Mouse (Mus musculus): ENCODE results near the gene Selplg. TPM values are rescaled to one million over a fixed set of nuclear protein-coding genes. Genes with fewer than 3 reads are reported as not detected.
"Not testable (repeated sequence)": the region's sequence is repeated elsewhere in the genome, so short reads cannot be mapped to it uniquely, and the experiment has no call there.

The Selplg gene
- polyA plus RNA-seq, 1 experiment from 2014 or later: 29.8 TPM

DNA sequence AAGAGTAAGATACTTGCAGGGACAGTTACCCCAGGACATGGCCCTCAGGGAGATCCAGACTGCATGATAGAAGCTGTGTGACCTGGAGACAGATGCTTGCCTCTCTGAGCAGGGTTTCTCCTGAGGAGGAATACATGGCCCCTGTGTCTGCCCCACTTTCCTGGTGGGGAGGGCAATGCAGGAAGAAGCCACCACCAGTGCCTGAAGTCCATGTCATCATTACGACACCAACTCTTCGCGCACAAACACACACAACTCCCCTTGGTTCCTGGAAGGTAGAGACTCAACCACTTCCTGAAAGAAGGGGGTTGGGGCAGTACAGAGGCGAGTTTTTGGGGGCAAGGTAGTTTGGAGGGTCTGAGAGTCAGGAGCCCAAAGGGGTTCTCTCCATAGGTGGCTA lies 8.2 kb downstream of the Selplg start:
- Histone ChIP-seq H3K9ac (ENCODE audit: low read length) (no peak overlapping the region), H3K36me3 (ENCODE audit: control insufficient read depth, insufficient read depth) (no peaks in the 10 kb centered on the region), H3K27ac (ENCODE audit: low read length) (no peak overlapping the region), H3K4me1 (ENCODE audit: control insufficient read depth, insufficient read depth, low read length) (no peaks in the 10 kb centered on the region), H3K27me3 (ENCODE audit: control insufficient read depth, insufficient read depth, low read length) (no peaks in the 10 kb centered on the region; the same call in 1 of the 2 replicates), H3K4me3 (ENCODE audit: low read length) (no peak overlapping the region), H3K4me2 (ENCODE audit: low read depth, low read length) (no peak overlapping the region), H3K9me3 (replicated peaks; ENCODE audit: control insufficient read depth, low read length) (no peaks in the 10 kb centered on the region)
- ATAC-seq (replicated peaks; ENCODE audit: extremely low read depth, insufficient read depth, low FRiP score): no peak
- WGBS: 77% methylated on average over 4 of the region's 4 CpGs

DNA sequence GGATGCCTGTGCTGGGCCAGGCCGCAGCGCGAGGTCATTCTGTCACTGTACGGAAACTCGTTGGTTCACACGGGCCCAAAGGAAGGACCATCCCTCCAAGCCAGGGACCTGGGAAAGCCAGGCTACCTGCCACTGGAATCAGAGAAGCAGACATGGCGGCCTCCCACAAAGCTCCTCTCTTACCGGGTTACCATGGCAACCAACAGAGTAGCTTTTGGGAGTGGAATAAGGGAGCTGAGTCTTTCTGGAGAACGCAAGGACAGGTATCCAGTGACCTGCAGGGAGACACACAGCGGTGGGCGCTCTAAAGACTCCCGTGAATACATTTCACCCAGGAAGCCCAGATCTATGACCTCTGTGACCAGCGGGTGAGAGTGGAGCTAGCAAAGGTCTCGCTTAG lies 13.9 kb downstream of the Selplg start:
- H3K4me2 ChIP-seq (ENCODE audit: low read depth, low read length): no peak overlapping the region
- H3K27me3 ChIP-seq (ENCODE audit: control insufficient read depth, insufficient read depth, low read length): no peaks in the 10 kb centered on the region; the same call in 1 of the 2 replicates
- ATAC-seq (replicated peaks; ENCODE audit: extremely low read depth, insufficient read depth, low FRiP score): no peak
- no peaks in the 10 kb centered on the region for H3K4me1 ChIP-seq (ENCODE audit: control insufficient read depth, insufficient read depth, low read length)
- no peaks in the 10 kb centered on the region for H3K36me3 ChIP-seq (ENCODE audit: control insufficient read depth, insufficient read depth)
- H3K4me3 ChIP-seq (ENCODE audit: low read length): no peak overlapping the region
- H3K9ac ChIP-seq (ENCODE audit: low read length): no peak overlapping the region
- WGBS: 70% methylated on average over 14 of the region's 14 CpGs
- H3K9me3 ChIP-seq (replicated peaks; ENCODE audit: control insufficient read depth, low read length): no peaks in the 10 kb centered on the region
- no peak overlapping the region for H3K27ac ChIP-seq (ENCODE audit: low read length)

DNA sequence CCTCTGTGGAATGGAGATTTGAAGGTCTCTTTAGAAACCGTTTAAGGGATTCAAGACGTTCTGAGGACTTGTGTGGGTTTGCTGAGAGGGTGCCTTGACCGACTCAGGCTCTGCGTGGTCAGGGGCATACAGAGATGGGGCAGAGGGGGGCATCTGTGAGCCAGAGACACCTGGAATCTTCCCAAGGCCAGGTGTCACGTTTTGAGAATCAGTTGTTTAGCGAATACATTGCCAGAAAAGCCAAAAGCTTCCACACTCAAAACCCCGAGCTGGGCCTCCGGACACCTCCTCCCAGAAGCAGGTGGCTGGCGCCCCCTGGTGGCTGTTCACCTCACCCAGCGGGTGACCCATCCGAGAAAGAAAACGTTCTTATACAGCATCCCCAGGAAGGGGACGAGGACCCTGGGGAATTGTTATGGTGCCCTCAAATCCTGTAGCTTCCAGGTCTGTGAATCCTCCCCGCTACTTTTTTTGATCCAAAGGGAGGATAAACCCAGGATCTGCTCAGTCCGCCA lies 16.7 kb downstream of the Selplg start:
- 17% methylated on average over 15 of the region's 15 CpGs for WGBS
- Histone ChIP-seq H3K4me1 (ENCODE audit: control insufficient read depth, insufficient read depth, low read length) (no peaks in the 10 kb centered on the region), H3K9ac (ENCODE audit: low read length) (no peak overlapping the region), H3K27ac (ENCODE audit: low read length) (no peak overlapping the region), H3K4me3 (ENCODE audit: low read length) (no peak overlapping the region), H3K4me2 (ENCODE audit: low read depth, low read length) (no peak overlapping the region), H3K27me3 (ENCODE audit: control insufficient read depth, insufficient read depth, low read length) (no peaks in the 10 kb centered on the region; the same call in 1 of the 2 replicates), H3K9me3 (replicated peaks; ENCODE audit: control insufficient read depth, low read length) (peaks cover 9% of the 10 kb centered on the region; the same call in 1 of the 2 replicates), H3K36me3 (ENCODE audit: control insufficient read depth, insufficient read depth) (no peaks in the 10 kb centered on the region)
- ATAC-seq (replicated peaks; ENCODE audit: extremely low read depth, insufficient read depth, low FRiP score): no peak

DNA sequence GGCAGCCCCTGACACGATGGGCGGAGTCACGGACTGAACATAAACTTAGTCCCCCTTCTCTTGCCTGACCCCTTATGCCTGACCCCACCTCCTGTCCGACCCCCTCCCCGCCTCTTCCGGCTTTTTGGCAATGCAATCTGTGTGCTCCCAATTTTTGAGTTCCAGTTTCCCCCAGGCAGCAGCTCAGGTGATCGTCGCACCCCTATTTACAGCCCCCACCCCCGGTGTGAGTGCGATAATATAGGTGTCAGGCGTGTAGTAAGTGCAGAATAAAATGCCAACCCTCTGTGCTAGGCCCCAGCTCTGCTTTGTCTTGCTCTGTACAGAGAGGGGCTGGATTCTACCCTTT lies 17.4 kb downstream of the Selplg start:
- Histone ChIP-seq H3K9ac (ENCODE audit: low read length) (no peak overlapping the region), H3K4me1 (ENCODE audit: control insufficient read depth, insufficient read depth, low read length) (no peaks in the 10 kb centered on the region), H3K9me3 (replicated peaks; ENCODE audit: control insufficient read depth, low read length) (peaks cover 9% of the 10 kb centered on the region; the same call in 1 of the 2 replicates), H3K36me3 (ENCODE audit: control insufficient read depth, insufficient read depth) (no peaks in the 10 kb centered on the region), H3K27ac (ENCODE audit: low read length) (no peak overlapping the region), H3K4me2 (ENCODE audit: low read depth, low read length) (no peak overlapping the region), H3K27me3 (ENCODE audit: control insufficient read depth, insufficient read depth, low read length) (no peaks in the 10 kb centered on the region; the same call in 1 of the 2 replicates), H3K4me3 (ENCODE audit: low read length) (no peak overlapping the region)
- 51% methylated on average over 11 of the region's 11 CpGs for WGBS
- ATAC-seq (replicated peaks; ENCODE audit: extremely low read depth, insufficient read depth, low FRiP score): no peak

DNA sequence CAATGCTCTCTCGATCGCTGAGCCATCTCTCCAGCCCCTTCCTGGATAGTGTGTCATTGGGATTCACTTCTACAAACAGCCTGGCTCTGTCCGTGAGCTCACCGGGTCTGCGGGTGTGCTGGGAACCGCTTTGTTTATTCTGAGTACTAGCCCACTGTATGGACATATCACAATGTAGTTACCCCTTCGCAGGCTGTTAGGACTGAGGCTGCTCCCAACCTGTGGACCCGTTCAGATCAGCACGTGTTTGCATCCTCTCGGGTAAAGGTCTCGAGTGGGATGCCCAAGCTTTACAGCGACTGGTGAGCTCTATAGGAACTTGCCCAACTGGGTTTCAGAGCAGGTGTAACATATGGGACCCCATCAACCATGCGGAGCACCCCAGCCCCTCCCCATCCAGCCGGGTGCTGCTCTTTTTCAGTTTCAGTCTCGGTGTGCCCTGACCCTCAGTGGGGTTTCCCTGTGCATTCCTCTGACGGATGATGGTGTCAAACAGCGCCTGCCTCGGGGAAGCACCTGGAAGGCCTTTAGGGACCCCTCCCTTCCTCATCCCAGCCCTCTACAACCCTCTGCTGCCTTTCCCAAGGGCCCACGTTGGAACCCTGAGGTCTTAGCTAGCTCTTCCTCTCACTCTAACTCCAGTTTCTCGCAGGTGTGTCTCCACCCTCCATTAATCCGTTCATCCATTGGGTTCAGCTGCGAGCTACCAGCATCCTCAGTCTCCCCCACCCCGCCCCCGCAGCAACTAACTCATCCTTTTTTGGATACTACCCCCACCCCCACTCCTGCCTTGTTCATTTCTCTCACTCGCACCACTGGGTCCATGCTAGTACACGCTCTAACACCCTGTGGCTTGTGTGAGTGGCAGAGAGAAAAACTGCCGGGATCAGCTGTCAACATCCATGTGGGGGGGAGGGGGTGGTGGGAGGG lies 18.1 kb downstream of the Selplg start:
- Histone ChIP-seq H3K36me3 (ENCODE audit: control insufficient read depth, insufficient read depth) (no peaks in the 10 kb centered on the region), H3K9me3 (replicated peaks; ENCODE audit: control insufficient read depth, low read length) (peaks cover 9% of the 10 kb centered on the region; the same call in 1 of the 2 replicates), H3K27me3 (ENCODE audit: control insufficient read depth, insufficient read depth, low read length) (no peaks in the 10 kb centered on the region; the same call in 1 of the 2 replicates), H3K9ac (ENCODE audit: low read length) (no peak overlapping the region), H3K27ac (ENCODE audit: low read length) (no peak overlapping the region), H3K4me1 (ENCODE audit: control insufficient read depth, insufficient read depth, low read length) (no peaks in the 10 kb centered on the region), H3K4me3 (ENCODE audit: low read length) (no peak overlapping the region), H3K4me2 (ENCODE audit: low read depth, low read length) (no peak overlapping the region)
- ATAC-seq (replicated peaks; ENCODE audit: extremely low read depth, insufficient read depth, low FRiP score): no peak
- 35% methylated on average over 27 of the region's 27 CpGs for WGBS

DNA sequence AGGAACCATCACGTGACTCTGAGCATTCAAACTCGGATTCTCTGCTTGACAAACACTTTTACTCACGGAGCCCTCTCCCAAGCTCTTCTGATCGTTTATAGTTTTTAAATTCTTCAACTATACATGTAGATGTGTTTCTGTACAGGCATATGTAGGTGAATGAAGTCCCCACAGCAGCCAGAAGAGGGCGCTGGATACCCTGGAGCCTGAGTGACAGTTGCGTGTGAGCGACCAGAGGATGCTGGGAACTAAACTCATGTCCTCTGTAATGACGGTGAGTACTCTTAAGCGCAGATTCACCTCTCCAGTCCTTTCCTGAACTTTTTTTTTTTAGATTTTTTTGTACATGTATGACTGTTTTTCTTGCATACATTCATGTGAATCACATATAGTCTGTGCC lies 18.8 kb downstream of the Selplg start:
- 19% methylated on average over 9 of the region's 9 CpGs for WGBS
- no peak overlapping the region for H3K4me3 ChIP-seq (ENCODE audit: low read length)
- no peak overlapping the region for H3K4me2 ChIP-seq (ENCODE audit: low read depth, low read length)
- H3K9ac ChIP-seq (ENCODE audit: low read length): no peak overlapping the region
- ATAC-seq (replicated peaks; ENCODE audit: extremely low read depth, insufficient read depth, low FRiP score): no peak
- H3K36me3 ChIP-seq (ENCODE audit: control insufficient read depth, insufficient read depth): no peaks in the 10 kb centered on the region
- H3K9me3 ChIP-seq (replicated peaks; ENCODE audit: control insufficient read depth, low read length): peaks cover 9% of the 10 kb centered on the region; the same call in 1 of the 2 replicates
- no peaks in the 10 kb centered on the region; the same call in 1 of the 2 replicates for H3K27me3 ChIP-seq (ENCODE audit: control insufficient read depth, insufficient read depth, low read length)
- no peak overlapping the region for H3K27ac ChIP-seq (ENCODE audit: low read length)
- H3K4me1 ChIP-seq (ENCODE audit: control insufficient read depth, insufficient read depth, low read length): no peaks in the 10 kb centered on the region

DNA sequence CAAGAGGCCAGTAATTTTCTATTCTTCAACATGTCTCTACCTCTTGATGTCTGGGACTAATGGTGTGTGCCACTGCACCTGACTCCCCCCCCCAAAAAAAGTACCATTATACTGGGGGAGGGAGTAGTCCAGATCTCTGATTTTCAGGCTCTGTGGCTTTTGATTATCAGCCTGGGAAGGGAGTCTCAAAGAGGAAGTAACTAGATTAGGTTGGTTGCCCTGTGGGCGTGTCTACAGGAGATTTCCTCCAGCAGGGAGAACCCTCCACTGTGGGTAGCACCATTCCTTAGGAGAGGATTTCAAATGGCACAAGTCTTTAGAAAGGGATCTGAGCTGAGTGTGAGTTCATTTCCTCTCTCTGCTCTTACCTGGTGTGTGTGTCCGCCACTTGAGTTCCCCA lies 19.8 kb downstream of the Selplg start:
- no peak for ATAC-seq (replicated peaks; ENCODE audit: extremely low read depth, insufficient read depth, low FRiP score)
- Histone ChIP-seq H3K27ac (ENCODE audit: low read length) (no peak overlapping the region), H3K36me3 (ENCODE audit: control insufficient read depth, insufficient read depth) (no peaks in the 10 kb centered on the region)

DNA sequence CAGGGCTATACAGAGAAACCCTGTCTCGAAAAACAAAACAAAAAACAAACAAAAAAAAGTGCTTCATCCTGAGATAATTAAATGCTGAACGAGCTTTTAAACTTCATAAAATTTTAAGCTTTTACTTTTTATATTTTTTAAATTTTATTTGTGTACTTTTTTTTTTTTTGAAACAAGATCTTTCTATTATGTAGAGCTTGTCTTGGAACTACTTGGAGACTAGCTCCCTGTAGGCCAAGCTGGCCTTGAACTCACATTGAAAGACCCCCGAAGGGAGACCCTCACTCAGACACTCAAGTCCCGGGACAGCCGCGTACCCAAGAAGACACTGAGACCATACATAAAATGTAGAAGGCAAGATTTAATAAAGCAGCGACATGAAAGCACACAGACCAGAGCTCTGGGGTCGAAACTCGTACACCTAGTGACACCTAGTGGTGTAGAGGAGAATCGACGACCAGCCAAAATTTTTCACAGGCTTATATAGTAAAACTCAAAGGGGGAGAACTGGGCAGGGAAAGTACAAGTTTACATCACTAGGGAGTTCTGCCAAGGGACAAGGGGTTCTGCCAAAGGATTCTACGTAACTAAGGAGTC lies 20.5 kb downstream of the Selplg start:
- not testable (repeated sequence) for H3K9me3 ChIP-seq (replicated peaks; ENCODE audit: control insufficient read depth, low read length); H3K27ac ChIP-seq (ENCODE audit: low read length); H3K36me3 ChIP-seq (ENCODE audit: control insufficient read depth, insufficient read depth); ATAC-seq (replicated peaks; ENCODE audit: extremely low read depth, insufficient read depth, low FRiP score); H3K4me2 ChIP-seq (ENCODE audit: low read depth, low read length); H3K9ac ChIP-seq (ENCODE audit: low read length); H3K4me3 ChIP-seq (ENCODE audit: low read length); H3K4me1 ChIP-seq (ENCODE audit: control insufficient read depth, insufficient read depth, low read length); H3K27me3 ChIP-seq (ENCODE audit: control insufficient read depth, insufficient read depth, low read length)
- WGBS: 20% methylated on average over 11 of the region's 12 CpGs

More for the DNA sequence above, 19.8 kb downstream of the Selplg start:
- Histone ChIP-seq H3K27me3 (ENCODE audit: control insufficient read depth, insufficient read depth, low read length) (no peaks in the 10 kb centered on the region; the same call in 1 of the 2 replicates), H3K9ac (ENCODE audit: low read length) (no peak overlapping the region), H3K4me1 (ENCODE audit: control insufficient read depth, insufficient read depth, low read length) (0 out of 2 replicates have a peak, but pooled peaks cover 2% of the 10 kb centered on the region), H3K9me3 (replicated peaks; ENCODE audit: control insufficient read depth, low read length) (peaks cover 9% of the 10 kb centered on the region; the same call in 1 of the 2 replicates), H3K4me2 (ENCODE audit: low read depth, low read length) (no peak overlapping the region), H3K4me3 (ENCODE audit: low read length) (no peak overlapping the region)
- 86% methylated on average over 2 of the region's 2 CpGs for WGBS

DNA sequence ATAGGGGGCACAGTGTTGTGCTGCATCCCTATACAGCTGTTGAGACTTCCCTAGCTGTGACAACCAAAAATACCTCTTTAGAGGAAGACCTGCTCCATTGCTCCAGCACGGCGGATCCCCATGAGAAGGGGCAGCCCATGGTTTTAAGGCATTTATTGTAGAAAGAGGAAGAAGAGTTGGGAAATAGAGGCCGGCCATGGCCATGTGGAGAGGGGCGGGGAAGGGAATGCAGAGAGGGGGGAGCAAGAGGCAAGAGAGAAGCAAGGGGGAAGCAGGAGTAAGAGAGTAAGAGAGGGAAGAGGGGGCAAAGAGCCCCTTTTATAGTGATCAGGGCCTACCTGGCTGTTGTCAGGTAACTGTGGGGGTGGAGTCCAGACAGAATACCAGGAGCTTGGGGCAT lies 22.3 kb downstream of the Selplg start:
- no peak overlapping the region for H3K4me2 ChIP-seq (ENCODE audit: low read depth, low read length)
- H3K9ac ChIP-seq (ENCODE audit: low read length): no peak overlapping the region
- H3K27ac ChIP-seq (ENCODE audit: low read length): no peak overlapping the region
- H3K9me3 ChIP-seq (replicated peaks; ENCODE audit: control insufficient read depth, low read length): peaks cover 9% of the 10 kb centered on the region; the same call in 1 of the 2 replicates
- 88% methylated on average over 4 of the region's 4 CpGs for WGBS
- 0 out of 2 replicates have a peak, but pooled peaks cover 2% of the 10 kb centered on the region for H3K4me1 ChIP-seq (ENCODE audit: control insufficient read depth, insufficient read depth, low read length)
- H3K4me3 ChIP-seq (ENCODE audit: low read length): no peak overlapping the region
- no peak for ATAC-seq (replicated peaks; ENCODE audit: extremely low read depth, insufficient read depth, low FRiP score)
- H3K27me3 ChIP-seq (ENCODE audit: control insufficient read depth, insufficient read depth, low read length): no peaks in the 10 kb centered on the region
- H3K36me3 ChIP-seq (ENCODE audit: control insufficient read depth, insufficient read depth): no peaks in the 10 kb centered on the region

Measured in heart, embryonic 16.5 days (tissue).